Mouse (Mus musculus) urinary bladder, postnatal 25 days (tissue): ENCODE data around the gene Wdr59.

Experiments used
- DNase-seq: peaks from one replicate; pipeline ENCODE4 v3.0.0; 2022; ENCODE audit warnings: low spot score

Wdr59 gene

GRCm38 (mm10) chr8:111521713-111522429 lies at the start of gene Wdr59:
TSS of gene Wdr59 (minus strand) at chr8:111522092.
- peak; percentile 94 for DNase-seq

GRCm38 (mm10) chr8:111571661-111572060 lies 49.8 kb upstream of the Wdr59 start:
- DNase-seq = no peak

DNA sequence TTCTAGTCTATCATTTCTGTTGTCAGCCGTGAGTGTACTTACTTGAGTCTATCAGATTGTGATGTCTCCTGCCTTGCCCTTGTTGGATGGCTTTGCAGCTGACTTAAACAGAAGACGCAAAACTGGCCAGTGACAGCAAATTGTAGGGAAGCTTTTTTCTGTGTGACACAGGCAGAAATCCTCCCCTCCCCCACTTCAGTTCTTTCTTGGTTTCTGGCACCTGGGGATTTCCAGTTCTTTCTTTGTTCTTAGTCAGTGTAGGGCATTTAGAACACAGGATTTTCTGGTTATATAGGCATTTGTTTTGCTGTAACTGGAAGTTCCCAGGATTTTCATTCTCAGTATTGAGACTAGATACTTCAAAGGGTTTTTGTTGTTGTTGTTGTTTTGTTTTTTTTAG lies 48.5 kb upstream of the Wdr59 start:
- DNase-seq = no peak

DNA sequence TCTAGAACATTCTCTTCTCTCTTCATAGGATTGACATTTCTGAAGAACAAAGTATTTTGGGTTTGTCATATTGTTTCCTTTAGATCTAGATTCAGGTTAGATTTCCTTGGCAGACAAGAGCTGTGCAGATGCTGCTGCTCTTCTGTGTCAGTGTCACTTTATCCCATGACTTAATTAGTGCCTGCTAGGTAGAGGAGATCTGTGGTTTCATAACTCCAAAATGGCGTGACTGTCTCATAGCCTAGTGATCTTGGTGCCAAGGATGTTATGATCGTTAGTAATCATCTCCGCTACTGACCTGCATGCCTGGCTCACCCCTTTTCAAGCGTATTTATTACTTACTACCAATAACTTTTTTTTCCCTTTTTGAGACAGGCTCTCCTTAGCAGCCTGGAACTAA lies 48.0 kb upstream of the Wdr59 start:
- no peak for DNase-seq

- no peak for DNase-seq
These were observed 46.1 kb upstream of the Wdr59 start for GRCm38 (mm10) chr8:111568029-111568428.

GRCm38 (mm10) chr8:111567571-111567970 lies 45.7 kb upstream of the Wdr59 start:
- DNase-seq = no peak

DNA sequence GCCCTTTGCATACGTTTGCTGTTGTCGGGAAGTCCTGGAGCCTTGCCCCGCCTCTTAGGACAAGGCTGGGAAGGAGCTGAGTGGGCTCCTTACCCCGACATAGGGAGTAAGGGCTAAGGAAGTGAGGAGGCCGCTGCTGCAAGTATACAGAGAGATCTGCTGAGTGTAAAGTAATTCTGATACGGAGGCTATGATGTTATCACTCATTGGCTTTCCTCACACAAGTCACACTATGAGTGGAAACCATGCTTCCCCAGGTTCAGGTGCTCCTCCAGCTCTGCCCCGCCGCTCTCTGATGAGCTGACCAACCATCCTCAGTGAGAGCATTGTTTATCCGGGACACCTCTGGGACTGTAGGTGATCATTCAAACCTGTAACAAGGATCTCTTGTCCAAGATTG lies 44.4 kb upstream of the Wdr59 start:
- DNase-seq = no peak

DNA sequence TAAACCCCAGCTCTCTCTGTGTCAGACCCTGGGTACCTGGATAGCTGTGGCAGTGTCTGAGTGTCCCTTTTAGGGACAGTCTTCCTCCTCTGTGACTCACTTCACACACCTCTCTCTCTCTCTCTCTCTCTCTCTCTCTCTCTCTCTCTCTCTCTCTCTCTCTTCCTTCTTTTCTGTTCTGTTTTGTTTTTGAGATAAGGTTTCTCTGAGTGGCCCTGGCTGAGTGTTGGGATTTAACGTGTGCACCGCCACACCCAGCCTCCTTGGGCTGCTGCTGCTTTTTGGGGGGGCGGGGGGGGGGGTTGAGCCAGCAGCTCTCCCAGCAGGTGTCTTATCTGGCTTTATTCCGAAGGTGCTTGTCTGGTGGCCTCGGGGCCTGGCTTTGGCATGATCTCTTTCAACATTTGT lies 43.9 kb upstream of the Wdr59 start:
- DNase-seq = no peak

GRCm38 (mm10) chr8:111564093-111564492 lies 42.2 kb upstream of the Wdr59 start:
- no peak for DNase-seq

DNA sequence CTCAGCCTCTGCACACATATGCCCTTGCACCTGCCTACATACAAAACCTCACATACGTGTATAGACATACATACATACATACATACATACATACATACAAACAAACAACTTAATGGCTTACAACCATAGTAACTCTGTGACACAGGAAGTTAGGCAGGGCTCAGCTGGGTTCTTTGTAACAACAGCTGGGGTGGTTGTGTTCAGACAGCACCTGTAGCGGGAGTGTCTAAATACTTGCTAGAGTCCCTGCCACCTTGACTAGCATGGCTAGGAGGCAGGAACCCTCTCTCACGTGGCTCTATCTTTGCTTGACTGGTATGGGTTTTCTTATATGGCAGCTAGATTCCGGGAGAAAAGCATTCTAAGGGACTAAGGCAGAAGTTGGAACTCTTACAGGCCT lies 41.8 kb upstream of the Wdr59 start:
- DNase-seq = no peak

DNA sequence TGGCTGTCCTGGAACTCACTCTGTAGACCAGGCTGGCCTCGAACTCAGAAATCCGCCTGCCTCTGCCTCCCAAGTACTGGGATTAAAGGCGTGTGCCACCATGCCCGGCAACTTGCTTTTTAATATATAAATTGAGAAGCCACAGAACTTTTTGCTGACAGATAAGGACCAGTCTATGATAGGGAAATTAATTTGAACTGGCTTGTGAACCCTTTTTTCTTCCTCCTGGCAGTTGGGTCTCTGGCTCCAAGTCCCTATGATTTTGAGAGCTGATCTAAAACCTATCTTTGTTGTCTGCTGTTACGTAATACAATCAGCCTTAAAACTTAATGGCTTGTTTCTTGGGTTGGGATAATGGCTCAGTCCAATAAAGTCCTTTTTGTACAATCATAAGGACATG lies 41.2 kb upstream of the Wdr59 start:
- DNase-seq = no peak

GRCm38 (mm10) chr8:111562274-111562803 lies 40.4 kb upstream of the Wdr59 start:
- DNase-seq = no peak

GRCm38 (mm10) chr8:111561824-111562223 lies 39.9 kb upstream of the Wdr59 start:
- DNase-seq = no peak

- no peak for DNase-seq
These were observed 29.7 kb upstream of the Wdr59 start for GRCm38 (mm10) chr8:111551511-111552130.

- no peak for DNase-seq
These were observed 28.3 kb upstream of the Wdr59 start for GRCm38 (mm10) chr8:111550002-111550870.

GRCm38 (mm10) chr8:111548201-111548600 lies 26.3 kb upstream of the Wdr59 start:
- DNase-seq = no peak

DNA sequence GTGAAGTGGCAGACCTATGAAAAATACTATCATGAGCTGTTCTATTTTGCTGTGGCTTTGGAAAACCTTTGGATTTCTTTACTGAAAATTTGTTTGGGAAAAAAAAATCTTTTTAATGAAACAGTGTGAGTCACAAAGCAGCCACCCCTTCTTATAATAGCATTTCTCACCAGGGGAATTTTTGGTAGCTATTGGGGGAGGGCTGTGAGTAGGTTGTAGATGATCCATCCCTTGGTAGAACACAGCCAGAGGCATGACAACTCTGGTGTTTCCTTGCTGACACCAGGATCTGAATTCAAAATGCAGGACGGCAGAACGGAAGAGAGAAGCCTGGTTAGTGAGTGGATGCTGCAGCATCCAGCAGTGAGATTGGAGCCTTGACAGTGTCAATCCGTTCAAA lies 25.3 kb upstream of the Wdr59 start:
- no peak for DNase-seq

DNA sequence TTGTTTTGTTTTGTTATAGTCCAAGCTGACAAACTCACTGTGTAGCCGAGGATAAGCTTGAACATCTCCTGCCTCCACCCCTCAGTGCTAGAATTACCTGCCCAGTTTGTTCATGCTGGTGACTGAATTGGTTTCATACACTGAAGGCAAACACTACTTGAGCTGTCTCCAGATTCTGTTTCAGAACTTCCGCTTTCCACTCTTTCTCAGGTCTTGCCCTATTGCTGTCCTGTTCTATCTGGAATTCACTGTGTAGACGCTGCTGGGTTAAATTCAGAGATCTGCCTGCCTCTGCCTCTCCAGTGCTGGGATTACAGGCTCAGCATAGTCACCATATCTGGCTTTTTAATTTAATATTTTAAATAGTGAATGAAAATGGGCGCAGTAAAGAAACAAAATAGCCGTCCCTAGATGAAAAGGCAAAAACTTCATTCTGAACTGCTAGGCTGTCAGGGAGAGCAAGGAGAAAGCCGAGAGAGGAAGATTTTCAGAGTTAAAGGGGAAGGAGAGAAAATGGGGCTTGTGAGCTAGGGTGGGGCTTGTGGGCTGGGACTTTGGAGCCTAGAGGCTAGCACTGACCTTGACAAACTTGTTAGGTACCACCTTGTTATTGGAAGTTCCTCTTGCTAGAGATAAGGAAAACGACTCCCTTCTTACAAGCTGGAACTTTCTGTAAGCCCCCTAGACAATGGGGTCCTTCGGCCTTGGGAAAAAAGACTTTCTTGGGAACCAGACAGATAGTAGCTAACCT lies 23.7 kb upstream of the Wdr59 start:
- no peak for DNase-seq

DNA sequence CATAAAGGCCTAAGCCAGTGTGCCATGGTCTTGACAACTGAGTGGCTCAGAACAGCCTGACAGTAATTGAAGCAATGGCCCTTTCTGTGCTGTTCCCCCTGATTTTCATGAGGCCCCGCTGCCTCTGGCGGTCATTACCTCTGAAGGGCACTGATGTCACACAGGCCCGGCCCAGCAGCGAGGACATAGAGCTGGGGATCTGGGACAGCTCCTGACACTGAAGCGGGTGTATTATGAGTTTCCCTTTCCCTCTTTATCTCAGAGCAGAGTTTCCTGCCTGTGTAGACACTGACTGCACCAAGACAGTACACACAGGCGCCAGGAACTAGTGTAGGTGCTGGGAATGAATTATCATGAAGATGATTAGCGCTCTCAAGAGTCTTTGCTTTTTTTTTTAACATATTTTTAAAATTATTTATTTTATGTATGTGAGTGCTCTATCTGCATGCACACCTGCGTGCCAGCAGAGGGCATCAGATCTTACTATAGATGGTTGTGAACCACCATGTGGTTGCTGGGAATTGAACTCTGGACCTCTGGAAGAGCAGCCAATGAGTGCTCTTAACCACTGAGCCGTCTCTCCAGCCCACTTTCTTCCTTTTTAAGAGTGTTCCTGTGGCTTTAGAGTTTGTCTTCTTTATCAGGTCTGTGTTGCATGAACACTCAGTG lies 22.0 kb upstream of the Wdr59 start:
- DNase-seq = no peak

- no peak for DNase-seq
These were observed 17.7 kb upstream of the Wdr59 start for GRCm38 (mm10) chr8:111539422-111540076.

DNA sequence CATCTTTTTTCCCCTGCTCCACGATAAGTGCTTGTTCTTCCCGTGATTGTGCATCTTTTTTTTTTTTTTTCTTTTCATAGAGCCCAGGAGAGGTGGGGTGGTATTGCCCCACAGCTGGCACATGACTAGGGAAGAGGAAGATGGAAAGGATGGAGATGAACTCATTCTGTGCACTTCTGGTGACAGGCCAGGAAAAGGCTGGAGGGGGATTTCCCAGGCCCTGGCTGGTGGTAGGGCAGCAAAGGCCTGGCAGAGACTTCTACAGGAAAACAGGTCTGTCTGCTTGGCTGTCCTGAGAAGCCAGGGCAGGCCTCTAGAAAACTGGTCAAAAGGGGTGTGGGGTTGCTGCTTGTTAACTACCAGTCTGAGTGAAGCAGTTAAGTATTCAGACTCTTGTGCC lies 16.3 kb upstream of the Wdr59 start:
- DNase-seq = no peak
